Mouse (Mus musculus): ENCODE measurements at regions not wholly inside any gene's neighbourhood (a gene's known extent, or its start where the extent isn't known, plus 50 kb on each side); places are given as distances from the start of the nearest gene placed in this dataset.
"Not testable (repeated sequence)": the region's sequence is repeated elsewhere in the genome, so short reads cannot be mapped to it uniquely, and the experiment has no call there.

DNA sequence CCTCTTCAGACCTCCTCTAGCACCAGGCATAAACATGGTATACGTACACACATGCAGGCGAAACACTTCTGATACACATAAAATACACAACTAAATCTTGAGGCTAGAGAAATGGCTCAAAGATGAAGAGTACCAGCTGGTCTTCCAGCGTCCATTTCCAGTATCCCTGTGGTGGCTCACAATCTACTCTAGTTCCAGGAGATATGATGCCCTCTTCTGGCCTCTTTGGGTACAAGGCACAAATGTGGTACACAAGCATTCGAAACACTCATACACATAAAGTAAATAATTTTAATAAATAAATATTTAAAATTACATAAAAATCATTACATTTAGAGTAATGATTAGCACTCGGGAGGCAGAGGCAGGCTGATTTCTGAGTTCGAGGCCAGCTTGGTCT, 50.7 kb upstream of the Rabgap1l start:
- intact Hi-C loops (cut with DNase I) = no loop called here
- DNase-seq (ENCODE audit: low spot score in 2 of 2) = no peak

DNA sequence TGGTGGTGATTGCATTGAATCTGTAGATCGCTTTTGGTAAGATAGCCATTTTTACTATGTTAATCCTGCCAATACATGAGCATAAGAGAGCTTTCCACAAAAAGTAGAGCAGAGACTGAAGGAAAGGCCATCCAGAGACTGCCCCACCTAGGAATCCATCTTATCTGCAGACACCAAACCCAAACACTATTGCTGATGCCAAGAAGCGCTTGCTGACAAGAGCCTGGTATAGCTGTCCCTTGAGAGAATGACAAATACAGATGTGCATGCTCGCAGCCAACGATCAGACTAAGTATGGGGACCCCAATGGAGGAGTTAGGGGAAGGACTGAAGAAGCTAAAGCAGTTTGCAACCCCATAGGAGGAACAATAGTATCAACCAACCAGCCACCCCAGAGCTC, 51.7 kb upstream of the Rabgap1l start:
- intact Hi-C loops (cut with DNase I) = loop anchor here (5.0 kb wide), 1 partner anchor 102 kb away; no protein-coding TSS in a partner anchor
- not testable (repeated sequence) for DNase-seq (ENCODE audit: low spot score in 2 of 2)

DNA sequence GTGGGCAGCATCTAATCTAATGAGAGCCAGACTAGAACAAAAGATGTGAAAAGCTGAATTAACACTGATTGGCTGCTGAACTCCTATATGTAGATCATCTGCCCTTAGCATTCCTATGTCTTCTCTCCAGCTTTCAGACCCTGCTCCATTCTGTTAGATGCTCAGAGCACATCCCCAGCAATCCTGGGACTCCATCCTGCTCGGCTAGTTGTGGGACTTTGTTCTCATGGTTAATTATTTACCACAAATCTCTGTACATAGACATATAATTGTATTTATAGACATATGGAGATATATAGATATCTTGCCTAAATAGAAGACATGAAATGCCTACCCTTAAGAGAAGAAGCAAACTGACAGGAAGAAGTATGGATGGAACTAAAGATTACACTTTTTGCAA, 55.5 kb upstream of the Rc3h1 start:
- DNase-seq (ENCODE audit: low spot score in 2 of 2) = no peak
- intact Hi-C loops (cut with DNase I) = no loop called here

DNA sequence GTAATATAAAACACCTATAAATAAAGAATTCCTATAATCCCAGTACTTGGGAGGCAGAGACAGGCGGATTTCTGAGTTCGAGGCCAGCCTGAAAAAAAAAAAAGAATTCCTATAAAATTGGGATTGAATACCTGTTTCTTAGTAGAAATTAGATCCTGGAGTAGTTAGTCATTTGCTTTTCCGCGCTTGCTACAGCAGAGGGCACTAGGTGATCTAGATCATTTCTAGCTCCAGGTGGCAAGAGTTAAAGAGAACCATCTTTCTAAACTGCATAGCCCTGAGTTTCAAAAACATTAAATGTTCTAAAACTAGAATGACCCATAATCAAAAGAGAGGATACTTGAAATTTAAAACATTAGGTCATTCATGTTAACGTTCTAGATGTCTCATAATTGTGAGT, 51.8 kb upstream of the Rc3h1 start:
- DNase-seq (ENCODE audit: low spot score in 2 of 2) = no peak
- intact Hi-C loops (cut with DNase I) = no loop called here

DNA sequence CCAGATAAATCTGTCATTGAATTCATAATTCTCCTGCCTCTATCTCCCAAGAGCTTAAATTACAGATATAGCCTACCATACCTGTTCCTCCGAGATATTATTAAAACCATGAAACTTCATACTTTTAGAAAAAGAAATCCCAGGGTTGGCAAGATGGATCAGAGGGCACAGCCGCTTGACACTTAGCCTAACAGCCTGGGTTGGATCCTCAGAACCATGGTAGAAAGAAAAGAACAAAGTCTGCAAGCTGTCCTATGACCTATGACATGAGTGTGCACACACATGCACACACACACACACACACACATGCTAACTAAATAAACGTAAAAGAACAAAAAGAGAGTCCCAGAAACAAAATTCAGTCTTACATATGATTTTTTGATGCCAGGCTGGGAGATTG, 50.8 kb upstream of the Rc3h1 start:
- DNase-seq (ENCODE audit: low spot score in 2 of 2) = no peak
- intact Hi-C loops (cut with DNase I) = no loop called here

DNA sequence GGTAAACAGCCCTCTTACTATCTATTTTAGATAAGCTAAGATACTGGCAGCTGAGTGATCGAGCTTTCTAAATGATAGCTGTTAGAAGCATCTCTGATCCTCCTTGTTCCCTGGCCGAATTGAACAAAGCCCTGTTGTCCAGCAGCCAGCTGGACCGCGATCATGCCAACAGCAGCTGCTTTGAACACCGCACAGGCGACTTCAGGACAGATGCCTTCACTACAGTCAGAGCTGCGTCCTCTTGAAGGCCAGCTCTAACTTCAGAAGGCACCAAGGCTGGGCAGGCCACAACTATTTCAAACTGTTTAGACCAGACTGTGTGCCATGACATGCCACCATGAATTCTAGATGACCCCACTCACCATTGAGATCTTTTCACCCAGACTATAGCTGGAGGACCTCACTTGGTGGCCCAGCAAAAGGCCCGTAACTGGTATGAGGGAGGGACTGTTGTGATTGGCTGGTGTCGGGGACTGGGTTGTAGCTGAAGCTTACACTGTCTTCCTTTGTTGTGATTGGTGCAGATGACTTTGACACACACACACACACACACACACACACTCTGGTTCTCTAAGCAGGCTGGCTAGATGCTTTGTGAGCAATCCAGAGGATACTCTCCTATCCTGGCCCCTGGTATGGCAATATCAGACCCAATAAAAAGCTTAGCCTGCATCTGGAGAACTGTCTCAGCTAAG, 50.1 kb upstream of the Rc3h1 start:
- intact Hi-C loops (cut with DNase I) = no loop called here
- DNase-seq (ENCODE audit: low spot score in 2 of 2) = peak; percentile 7 to 35

All from left cerebral cortex, postnatal 25 days (tissue).